9 mouse cellular contexts compared by ENCODE assay signal in genomic region chr11:102774621-102775141, GRCm38 (mm10). TPM values are rescaled to one million over a fixed set of nuclear protein-coding genes. Genes with fewer than 3 reads are reported as not detected.
DNase-seq lines count a peak whose midpoint lies in the region; ATAC-seq and TF ChIP-seq lines count a peak whose summit lies in the region.
"Had no signal": no experiment of that assay in that cellular context is flagged by ENCODE, and none has a peak within 500 bp of the region (broad histone marks: within the 10 kb centered on the region; RNA-seq: fewer than 3 reads in every experiment).

No protein-coding gene starts in this region.

- H3K4me2 ChIP-seq in forebrain, embryonic 14.5 days (ENCODE audit: low read length): peak overlapping the region; percentile 79

- DNase-seq in Muller cell, postnatal 12 days (ENCODE audit: inconsistent ontology term): peak; percentile 93
- DNase-seq in forebrain, embryonic 14.5 days (ENCODE audit: low spot score): peak; percentile 96
- peak; percentile 89 for DNase-seq in heart, postnatal 10 days
- peak; percentile 91 to 93 for DNase-seq in kidney, postnatal 36 days
- peak; percentile 70 for DNase-seq in lung, adult 2 months
- peak; percentile 67 for DNase-seq in ovary, adult 18-20 months (ENCODE audit: low spot score)
- DNase-seq in urinary bladder, postnatal 25 days (ENCODE audit: low spot score): peak; percentile 60

- ATAC-seq in cerebellum, adult (ENCODE audit: insufficient number of reproducible peaks, low FRiP score, low TSS enrichment): peak; percentile 55; the same call in 1 of the 2 replicates
- ATAC-seq in forebrain, embryonic 14.5 days: peak; percentile 90

- no peaks in the 10 kb centered on the region for H3K9me3 ChIP-seq in forebrain, embryonic 14.5 days (replicated peaks; ENCODE audit: control insufficient read depth, low read length)

- peak overlapping the region; percentile 51 for H3K4me3 ChIP-seq in forebrain, embryonic 14.5 days (ENCODE audit: low read depth, low read length)
- H3K4me3 ChIP-seq in lung, adult 2 months (replicated peaks; ENCODE audit: extremely low read depth, low read depth, low read length): peak overlapping the region; percentile 75

- WGBS in forebrain, embryonic 14.5 days: 2% methylated on average over 25 of the region's 25 CpGs
- WGBS in lung, adult 2 months: 3% methylated on average over 25 of the region's 25 CpGs

- peaks cover 15% of the 10 kb centered on the region; the same call in 1 of the 2 replicates for H3K36me3 ChIP-seq in forebrain, embryonic 14.5 days (ENCODE audit: control insufficient read depth, insufficient read depth, low read length)

- intact Hi-C loops in heart, postnatal 10 days (cut with DNase I): loop anchor here (1.0 to 2.0 kb wide), 3 partner anchors 78 to 218 kb away; no protein-coding TSS in a partner anchor

- H3K27ac ChIP-seq in forebrain, embryonic 14.5 days (ENCODE audit: low read depth, low read length): peak overlapping the region; percentile 92
- H3K27ac ChIP-seq: macrophage had no signal

- peaks cover 25% of the 10 kb centered on the region for H3K4me1 ChIP-seq in forebrain, embryonic 14.5 days (ENCODE audit: control insufficient read depth, insufficient read depth, low read length)
- H3K4me1 ChIP-seq in lung, adult 2 months (ENCODE audit: control insufficient read depth, insufficient read depth, low read length): peaks cover 11% of the 10 kb centered on the region

- no peaks in the 10 kb centered on the region for H3K27me3 ChIP-seq in forebrain, embryonic 14.5 days (replicated peaks; ENCODE audit: control insufficient read depth, insufficient read depth, low read length)

- TF ChIP-seq POLR2A in lung, adult 2 months (IDR thresholded peaks at IDR 0.05; ENCODE audit: borderline replicate concordance, extremely low read depth, low read depth, low read length): peak; percentile 29; the same call in 1 of the 2 replicates

- peak overlapping the region; percentile 75 for H3K9ac ChIP-seq in forebrain, embryonic 14.5 days (ENCODE audit: low read length)

- TF ChIP-seq CTCF in lung, adult 2 months (IDR thresholded peaks at IDR 0.05; ENCODE audit: insufficient read depth, low read length): no peak; the same call in 1 of the 2 replicates

RNA-seq across cellular contexts. Expression of gene Adam11, which starts 13.4 kb away (rescaled TPM):
- 10.0 and 12.5 TPM in 2 replicates for polyA plus RNA-seq in forebrain, embryonic 14.5 days (2014; fragmentation: Nextera tagmentation; extraction: Ambion mirVana)
- total RNA-seq in heart, postnatal 10 days (2021): 1 to 10 TPM; 5.8 TPM
- 3.3 and 3.6 TPM in 2 replicates for polyA plus RNA-seq in lung, adult 2 months (2012; rRNA removed)

RNA-seq across cellular contexts. Expression of gene Gjc1, which starts 44.8 kb away (rescaled TPM):
- 41.5 and 47.0 TPM in 2 replicates for polyA plus RNA-seq in forebrain, embryonic 14.5 days (2014; fragmentation: Nextera tagmentation; extraction: Ambion mirVana)
- total RNA-seq in heart, postnatal 10 days (2021): 10 to 100 TPM; 57.7 to 74.8 TPM
- polyA plus RNA-seq in lung, adult 2 months (2012; rRNA removed): 9.1 and 14.8 TPM in 2 replicates
- polyA plus RNA-seq: macrophage had no signal

Comparison
In these comparisons a context has a peak if more than half of its experiments do, and no peak if none do; other contexts are left out.
1. Peak in every context shown above with its lines: DNase-seq, ATAC-seq, H3K4me3 ChIP-seq and H3K27ac ChIP-seq.